Mouse (Mus musculus) cerebral cortex, adult 2 months (tissue): ENCODE data around the gene Lmna.

Experiments used
- WGBS: fragments of 180-500 bp; shearing (Covaris S2); methylation state at CpG from one replicate; pipeline ENCODE4 v1.1.7; 2018; 5-methylcytosine and 5-hydroxymethylcytosine counted together

Lmna gene

DNA sequence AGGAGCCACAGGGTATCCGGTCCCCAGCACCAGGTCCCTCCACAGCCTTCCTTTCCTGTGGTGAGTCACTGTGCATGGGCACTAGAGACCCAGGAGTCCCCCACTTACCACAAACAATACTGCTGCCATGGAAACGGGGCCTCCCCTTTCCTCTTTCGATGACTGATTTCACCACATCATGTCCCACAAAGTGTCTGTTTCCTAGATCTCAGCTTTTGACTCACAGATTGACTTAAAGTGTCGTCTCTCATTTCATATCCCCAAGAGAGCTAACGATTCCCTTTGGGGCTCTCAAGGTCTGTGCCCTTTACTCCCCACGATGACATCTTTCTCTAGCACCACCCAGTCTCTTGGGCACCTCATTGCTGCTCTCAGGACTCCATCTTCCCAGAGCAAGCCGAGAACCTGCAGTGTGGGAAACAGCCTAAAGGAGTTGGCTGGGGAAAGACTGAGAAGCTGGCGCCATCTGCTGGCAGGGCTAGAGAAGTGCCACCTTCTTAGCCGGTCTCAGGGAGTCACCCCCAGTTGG lies 12.1 kb upstream of the Lmna start:
- WGBS: 29% methylated on average over 9 of the region's 9 CpGs

DNA sequence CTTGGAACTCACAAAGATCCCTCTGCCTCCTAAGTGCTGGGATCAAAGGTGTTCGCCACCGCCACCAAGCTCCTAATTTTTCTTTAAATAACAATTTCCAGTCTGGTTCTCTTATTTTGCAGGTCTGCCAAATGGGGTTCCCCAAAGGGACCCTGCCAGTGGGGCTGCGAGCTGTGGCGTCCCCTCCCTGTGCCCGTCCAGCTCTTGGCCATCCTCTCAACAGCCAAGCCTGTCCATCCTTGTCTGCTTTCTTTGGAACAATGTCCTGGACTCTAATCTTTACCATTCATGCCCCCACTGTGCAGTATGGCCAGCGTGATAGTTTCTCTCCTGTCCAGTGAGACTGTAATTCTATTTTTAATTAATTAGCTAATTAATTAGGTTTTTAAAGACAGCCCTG lies 11.4 kb upstream of the Lmna start:
- 91% methylated on average over 6 of the region's 6 CpGs for WGBS

- 95% methylated on average over 2 of the region's 2 CpGs for whole genome bisulfite sequencing
These were observed 10.3 kb upstream of the Lmna start for GRCm38 (mm10) chr3:88520078-88520477.

DNA sequence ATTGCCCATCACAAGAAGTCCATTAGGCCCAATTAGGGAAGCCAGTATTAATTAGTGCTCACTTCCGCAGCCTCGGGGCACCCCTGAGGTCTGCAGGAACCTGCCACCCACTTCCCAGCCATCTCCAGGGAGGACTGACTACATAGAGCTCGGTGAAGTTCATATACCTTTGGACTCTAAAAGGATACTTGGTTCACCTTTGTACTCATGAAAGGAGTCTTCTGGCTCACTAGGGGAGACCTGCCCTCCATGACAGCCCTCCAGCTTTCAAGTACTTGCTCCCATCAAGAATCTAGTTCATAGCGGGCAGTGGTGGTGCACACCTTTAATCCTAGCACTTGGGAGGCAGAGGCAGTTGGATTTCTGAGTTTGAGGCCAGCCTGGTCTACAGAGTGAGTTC lies 8.7 kb upstream of the Lmna start:
- WGBS: 77% methylated on average over 4 of the region's 4 CpGs

GRCm38 (mm10) chr3:88516407-88516806 lies 6.7 kb upstream of the Lmna start:
- WGBS: 76% methylated on average over 2 of the region's 2 CpGs

GRCm38 (mm10) chr3:88515095-88515386 lies 5.3 kb upstream of the Lmna start:
- WGBS: 100% methylated on average over 2 of the region's 2 CpGs

DNA sequence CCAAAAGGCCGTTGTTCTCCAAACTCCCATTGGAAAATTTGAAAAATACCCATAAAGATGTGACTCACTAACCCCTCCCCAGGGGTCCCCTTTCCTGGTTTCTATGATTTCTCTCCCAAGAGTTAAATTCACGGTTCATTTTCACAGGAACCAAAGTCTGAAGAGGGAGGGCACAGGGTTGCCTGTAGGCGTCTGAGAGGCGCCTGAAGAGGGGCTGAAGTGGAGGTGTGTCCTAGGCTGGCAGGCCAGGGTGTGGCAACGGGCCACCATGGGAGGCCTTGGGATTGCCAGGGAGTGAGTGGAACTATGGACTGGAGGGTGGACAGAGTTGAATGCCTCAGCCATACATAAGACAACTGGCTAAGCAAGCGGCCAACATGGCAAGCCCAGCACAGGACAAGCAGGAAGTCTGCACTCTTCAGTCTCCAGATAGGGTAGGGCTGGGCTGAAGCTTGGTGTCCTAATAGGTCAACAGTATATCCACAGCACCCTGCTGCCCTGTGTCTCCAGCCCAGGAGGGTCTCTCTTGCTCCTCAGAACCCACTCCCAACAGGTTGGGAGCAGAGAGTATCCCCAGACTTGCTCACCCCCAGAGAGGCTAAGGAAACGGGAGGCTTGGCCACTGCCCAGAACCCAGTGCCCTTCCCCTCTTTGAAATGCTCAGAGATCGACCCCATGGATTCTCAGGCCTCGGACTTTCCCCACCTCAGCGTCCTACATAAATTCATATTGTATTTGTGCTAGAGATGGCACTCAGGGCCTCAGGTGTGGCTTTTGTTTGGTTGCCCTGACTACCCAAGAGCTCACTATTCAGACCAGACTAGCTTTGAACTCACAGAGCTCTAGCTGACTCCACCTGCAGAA lies 4.7 kb upstream of the Lmna start:
- 89% methylated on average over 10 of the region's 10 CpGs for WGBS

- WGBS: 87% methylated on average over 7 of the region's 7 CpGs
These were observed 3.9 kb upstream of the Lmna start for GRCm38 (mm10) chr3:88513546-88514115.

DNA sequence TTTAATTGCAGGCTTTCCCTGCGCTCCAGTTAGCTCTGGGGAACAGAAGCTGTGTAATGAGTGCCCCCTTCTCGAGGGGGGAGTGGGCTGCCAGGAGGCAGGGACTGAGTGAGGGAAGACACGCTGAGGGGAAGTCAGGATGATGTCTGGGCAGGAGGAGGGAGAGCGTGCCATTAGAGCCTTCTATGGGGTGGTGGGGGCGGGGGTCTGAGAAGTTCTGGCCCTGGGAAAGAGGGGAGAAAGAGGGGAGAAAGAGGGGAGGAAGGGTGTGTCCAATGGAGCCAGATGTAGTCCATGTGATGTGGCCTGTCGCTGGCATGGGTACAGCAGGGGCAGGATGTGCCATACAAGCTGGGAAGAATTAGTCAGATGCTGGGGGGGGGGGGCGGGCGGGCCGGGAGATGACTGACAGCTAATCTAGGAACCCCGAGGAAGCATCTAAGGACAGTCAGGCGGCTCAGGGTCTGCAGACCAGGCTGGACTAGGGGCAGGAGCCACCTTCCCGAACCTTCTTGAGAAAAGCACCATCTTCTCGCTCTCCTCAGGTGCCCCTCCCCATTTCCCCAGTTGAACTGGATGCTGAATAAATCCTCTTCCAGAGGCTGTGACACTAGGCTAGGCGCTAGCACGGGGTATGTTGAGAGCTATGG lies 3.3 kb upstream of the Lmna start:
- 60% methylated on average over 15 of the region's 15 CpGs for WGBS

DNA sequence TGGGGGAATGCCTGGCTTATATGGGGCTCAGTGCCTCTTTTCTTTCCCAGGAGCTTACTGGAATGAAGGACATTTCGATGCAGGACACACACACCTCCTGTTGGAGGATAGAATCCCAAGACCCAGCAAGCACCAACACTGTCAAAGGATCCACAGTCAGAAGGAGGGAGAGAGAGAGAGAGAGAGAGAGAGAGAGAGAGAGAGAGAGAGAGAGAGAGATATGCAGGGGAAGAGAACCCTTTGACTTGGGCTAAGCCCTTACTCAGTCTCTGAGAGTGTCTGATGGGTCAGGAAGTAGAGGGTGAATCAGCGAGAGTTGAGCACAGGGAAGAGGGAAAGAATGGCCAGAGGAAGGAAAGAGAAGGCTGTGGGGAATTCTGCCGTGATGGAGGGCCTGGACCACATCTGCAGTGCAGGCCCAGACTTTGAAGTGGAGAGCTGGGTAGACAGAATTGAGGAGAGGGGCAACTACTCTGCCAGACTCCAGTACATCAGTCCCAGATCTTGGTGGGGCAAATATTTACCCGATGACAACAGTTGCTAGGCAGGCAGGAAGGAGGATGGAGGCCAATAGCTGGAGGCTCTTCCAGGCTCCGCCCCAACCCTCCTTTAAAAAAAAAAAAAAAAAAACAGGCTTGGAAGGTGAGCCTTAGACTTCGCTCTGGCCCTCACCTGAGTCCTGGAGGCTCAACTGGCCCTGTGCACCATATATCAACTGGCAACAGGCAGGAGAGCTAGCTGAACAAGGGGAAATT lies 2.6 kb upstream of the Lmna start:
- 76% methylated on average over 6 of the region's 6 CpGs for WGBS

DNA sequence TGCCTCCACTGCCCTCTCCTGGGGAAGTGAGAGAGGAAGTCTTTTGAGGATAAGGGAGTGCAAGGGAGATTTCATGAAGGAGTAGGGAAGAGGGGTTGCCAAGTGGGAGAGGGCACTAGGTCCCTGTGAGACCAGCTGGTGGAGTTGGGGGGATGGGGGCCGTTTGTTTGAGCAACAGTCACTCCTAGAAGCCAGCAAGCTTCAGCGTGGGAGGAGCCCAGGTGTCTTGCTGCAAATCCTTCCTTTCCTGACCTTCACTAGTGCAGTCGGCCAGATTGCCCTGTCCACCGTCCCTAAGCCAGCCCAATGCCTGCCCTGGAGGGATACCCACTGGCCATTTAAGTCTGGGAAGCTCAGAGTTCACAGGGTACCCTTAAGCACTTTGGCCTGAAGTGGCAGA lies 1.8 kb upstream of the Lmna start:
- WGBS: 74% methylated on average over 4 of the region's 4 CpGs

GRCm38 (mm10) chr3:88510421-88511289 lies 899 bp upstream of the Lmna start:
- WGBS: 53% methylated on average over 13 of the region's 13 CpGs

GRCm38 (mm10) chr3:88509250-88509649 lies 506 bp downstream of the Lmna start:
- WGBS: 70% methylated on average over 3 of the region's 3 CpGs

DNA sequence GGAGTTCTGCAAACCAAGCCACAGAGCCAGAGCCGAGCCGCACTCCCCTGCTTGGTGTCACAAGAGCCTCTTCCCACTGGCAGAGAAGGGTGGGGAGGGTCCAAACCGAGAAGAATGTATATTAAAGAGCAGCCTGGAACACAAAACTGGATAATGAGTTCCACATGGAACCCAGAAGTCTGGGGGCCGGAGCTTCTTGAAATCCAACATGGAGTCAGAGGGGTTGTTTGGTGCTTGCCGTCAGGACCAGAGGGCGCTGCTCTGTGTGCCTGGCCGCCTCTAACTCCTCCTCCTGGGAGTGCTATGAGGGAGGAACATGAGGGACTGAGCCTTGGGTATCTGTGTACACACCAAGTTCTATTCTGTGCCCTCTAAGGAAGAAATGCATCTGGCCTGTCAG lies 4.0 kb downstream of the Lmna start:
- WGBS: 71% methylated on average over 7 of the region's 7 CpGs

DNA sequence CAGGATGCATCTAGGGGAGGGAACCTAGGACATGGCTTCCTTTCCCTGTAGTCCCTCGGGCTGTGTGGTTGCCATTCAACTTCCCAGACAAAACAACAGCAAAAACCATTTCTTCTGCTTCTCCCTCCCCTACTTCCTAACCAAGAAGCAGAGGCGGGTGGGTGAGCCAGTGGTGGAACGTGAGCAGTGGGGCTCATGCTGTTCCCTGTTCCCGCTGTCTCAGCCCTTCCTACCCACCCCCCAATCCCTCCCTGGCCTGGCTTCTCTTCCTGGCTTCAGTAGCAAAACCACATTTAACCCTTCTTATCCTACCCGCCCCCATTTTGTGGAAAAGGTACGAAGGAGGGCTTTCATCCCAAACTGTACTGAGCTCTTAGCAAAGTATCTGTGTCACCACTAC lies 4.7 kb downstream of the Lmna start:
- WGBS: 61% methylated on average over 6 of the region's 6 CpGs

DNA sequence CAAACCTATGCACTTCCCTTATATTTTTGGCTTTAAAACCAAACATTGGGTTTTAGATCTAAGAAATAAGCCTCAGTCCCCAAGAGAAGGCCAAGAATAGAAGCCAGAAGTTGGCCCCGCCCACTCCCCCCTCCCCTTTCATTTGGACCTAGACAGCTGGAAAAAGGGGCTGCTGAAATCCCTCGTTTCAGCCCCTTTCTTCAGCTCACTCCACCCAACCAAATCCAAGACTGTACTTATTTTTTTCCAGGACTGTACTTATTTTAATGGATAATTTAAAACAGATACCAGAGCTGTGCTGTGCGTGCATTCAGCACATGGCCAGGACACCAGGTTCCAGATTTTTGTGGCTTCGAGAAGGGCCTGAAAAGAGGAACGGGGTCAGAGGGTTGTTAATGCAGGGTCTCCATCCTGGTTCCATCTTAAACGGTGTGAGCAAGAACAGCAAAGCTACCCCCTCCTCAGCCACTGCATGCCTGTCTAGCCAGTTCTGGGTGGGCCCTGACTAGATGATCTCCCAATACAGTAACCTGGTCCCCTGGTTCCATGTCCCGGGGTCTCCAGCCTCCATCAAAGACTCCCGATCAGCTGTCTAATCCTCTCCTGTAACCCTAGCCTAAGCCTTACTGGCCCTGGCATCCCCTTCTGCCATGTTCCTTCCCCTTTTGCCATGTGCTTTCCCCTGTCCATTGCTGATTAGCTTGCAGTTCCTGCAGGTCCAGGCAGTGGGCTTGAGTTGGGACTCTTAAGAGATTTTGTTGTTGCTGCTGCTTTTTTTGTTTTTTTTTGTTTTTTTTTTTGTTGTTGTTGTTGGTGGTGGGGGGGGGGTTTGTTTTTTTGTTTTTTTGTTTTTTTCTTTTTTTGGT lies 5.6 kb downstream of the Lmna start:
- 59% methylated on average over 8 of the region's 8 CpGs for WGBS

DNA sequence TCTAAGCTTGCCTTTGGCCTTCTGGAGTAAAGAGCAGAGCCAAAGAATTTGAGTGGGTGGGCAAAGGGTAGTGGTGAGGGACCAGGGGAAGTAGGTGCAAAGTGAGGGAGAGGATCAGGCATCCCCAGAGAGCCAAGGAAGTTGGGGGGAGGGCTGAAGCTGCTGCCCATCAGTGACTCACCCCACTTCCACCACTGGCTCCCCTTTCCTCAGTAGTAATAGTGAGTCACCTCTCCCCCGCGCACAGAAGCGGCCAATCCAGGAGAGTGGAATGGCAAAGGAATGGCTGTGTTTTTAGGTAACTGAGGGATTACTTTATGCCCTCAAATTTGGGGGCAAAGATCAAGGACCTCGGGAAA lies 6.3 kb downstream of the Lmna start:
- WGBS: 10% methylated on average over 4 of the region's 4 CpGs

DNA sequence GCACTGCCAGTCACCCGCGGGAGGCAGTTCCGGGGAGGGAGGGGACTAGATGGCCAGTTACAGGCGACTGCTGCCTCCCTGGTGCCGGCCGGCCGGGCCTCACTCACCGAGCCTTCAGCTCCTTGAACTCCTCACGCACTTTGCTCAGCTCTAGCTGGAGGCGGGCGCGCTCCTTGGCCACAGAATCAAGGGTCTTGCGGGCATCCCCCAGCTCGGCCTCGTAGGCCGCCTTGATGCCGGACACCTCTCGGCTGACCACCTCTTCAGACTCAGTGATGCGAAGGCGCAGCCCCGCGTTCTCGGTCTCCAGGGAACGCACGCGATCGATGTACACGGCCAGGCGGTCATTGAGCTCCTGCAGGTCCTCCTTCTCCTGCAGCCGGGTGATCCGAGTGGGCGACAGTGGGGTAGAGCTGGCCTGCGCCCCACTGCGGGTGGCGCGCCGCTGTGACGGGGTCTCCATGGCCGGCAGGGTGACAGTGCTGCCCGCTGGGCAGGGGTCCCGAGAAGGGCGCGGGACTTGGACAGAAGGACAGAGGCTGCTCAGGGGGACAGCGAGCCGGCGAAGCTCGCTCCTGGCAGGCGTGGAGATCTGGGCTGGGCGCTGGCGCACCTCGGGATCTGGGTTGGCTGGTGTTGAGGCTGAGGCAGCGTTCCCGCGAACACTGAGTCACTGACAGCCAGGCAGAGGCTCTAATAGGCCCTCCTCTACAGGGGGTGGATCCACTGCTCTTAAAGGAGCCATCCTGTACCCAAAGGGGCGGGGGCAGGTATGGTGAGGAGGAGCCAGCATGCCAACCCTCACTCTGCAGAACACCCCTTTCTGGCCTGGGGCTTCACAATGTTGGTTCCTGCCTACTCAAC lies 6.9 kb downstream of the Lmna start:
- WGBS: under 1% methylated on average over 55 of the region's 55 CpGs

DNA sequence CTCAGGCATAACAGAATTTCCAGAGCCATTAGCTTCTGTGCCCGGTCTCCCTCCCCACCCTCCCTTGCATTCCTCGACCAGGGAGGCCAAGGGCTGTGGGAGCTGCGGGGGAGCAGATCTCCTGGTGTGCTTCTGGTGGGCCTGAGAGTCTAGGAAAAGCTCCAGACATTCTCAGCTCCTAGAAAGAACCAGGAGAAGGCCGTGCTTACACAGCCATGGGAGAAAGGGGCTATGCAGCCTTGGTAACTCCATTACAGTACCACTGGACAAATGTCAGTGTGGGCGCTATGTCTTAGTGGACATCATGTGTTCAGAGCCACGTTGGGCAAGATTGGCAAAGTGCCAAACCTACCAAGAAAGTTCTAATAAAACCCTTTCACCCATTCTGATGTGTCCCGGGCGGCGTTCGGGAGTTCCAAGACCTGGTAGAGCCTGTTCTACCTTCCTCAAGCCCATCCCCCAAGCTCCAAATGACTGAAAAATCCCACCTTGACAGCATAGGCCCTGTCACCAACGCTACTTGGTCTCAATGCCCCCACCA lies 7.7 kb downstream of the Lmna start:
- 20% methylated on average over 11 of the region's 11 CpGs for WGBS
